Mouse (Mus musculus): ENCODE results near the gene Spp2. TPM values are rescaled to one million over a fixed set of nuclear protein-coding genes. Genes with fewer than 3 reads are reported as not detected.

The Spp2 gene
- 0.15 TPM in 1 of 2 replicates, not detected in the other for polyA plus RNA-seq (2015; fragmentation: Nextera tagmentation; extraction: Ambion mirVana)

GRCm38 (mm10) chr1:88406807-88407198, at the start of gene Spp2:
TSS of gene Spp2 (plus strand) at chr1:88406961.

Other genes with a start within 250 kb of the Spp2 start
- not detected in 2 replicates for gene Ugt1a5, start 240.9 kb upstream of the Spp2 start, polyA plus RNA-seq (2015; fragmentation: Nextera tagmentation; extraction: Ambion mirVana)
- gene Ugt1a2, start 206.4 kb upstream of the Spp2 start, polyA plus RNA-seq (2015; fragmentation: Nextera tagmentation; extraction: Ambion mirVana) = not detected in 2 replicates
- gene Dnajb3, start 201.2 kb upstream of the Spp2 start, polyA plus RNA-seq (2015; fragmentation: Nextera tagmentation; extraction: Ambion mirVana) = 6.9 and 9.5 TPM in 2 replicates
- 1.1 TPM in 1 of 2 replicates, not detected in the other for gene Ugt1a1, start 195.0 kb upstream of the Spp2 start, polyA plus RNA-seq (2015; fragmentation: Nextera tagmentation; extraction: Ambion mirVana)
- gene Mroh2a, start 180.0 kb upstream of the Spp2 start, polyA plus RNA-seq (2015; fragmentation: Nextera tagmentation; extraction: Ambion mirVana) = 0.74 and 0.99 TPM in 2 replicates
- 34.1 and 39.7 TPM in 2 replicates for gene Hjurp, start 129.3 kb upstream of the Spp2 start, polyA plus RNA-seq (2015; fragmentation: Nextera tagmentation; extraction: Ambion mirVana)
- not detected in 2 replicates for gene Trpm8, start 129.3 kb upstream of the Spp2 start, polyA plus RNA-seq (2015; fragmentation: Nextera tagmentation; extraction: Ambion mirVana)
- gene Glrp1, start 103.1 kb downstream of the Spp2 start, polyA plus RNA-seq (2015; fragmentation: Nextera tagmentation; extraction: Ambion mirVana) = not detected in 2 replicates